Mouse (Mus musculus) T-helper 17 cell (primary cell): ENCODE data around the gene Fabp6.

Source experiments
- in situ Hi-C, 2 experiments: fragments of 300-600 bp; cut with MboI, MseI; formaldehyde crosslinking; loops; 1 replicate in 1 of 2; 2 replicates in 1 of 2; pipeline ENCODE4 v1.15.1; 2025; ENCODE audit warnings: high pct_unique_total_duplicates in 2 of 2

Gene Fabp6

DNA sequence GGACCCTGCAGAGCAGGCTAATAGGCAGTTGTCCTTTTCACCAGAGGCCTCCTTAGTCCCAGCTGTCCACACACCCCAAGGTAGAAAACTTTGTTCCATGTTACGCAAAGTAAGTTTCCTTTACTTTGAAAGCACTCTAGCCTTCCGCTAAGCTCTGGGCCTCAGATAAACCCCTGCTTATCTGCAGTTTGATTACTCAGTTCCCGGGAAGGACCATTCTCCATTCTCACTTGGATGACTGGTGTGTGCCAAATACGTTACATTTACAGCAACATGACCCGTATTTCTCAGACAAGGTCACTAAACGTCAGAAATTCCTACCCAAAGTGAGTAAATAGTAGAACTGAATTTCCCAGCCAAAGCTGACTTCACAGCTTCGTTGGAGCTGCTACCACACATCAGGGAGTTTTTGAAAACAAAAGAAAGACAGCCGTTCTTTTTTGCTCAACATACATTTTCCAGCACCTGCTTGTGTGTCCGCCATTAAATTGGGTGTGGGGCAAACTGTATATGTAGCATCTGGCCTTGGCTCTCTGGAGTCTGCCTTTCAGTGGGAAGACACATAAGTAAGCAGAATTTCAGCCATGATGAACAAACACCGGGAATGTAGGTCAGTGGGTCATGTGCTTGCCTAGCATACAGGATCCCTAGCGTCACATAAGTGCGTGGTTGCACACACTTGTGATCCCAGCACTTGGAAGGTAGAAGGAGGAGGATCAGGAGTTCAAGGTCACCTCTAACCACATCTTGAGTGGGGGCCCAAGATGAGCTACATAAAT is 52.5 kb downstream of the Fabp6 start:
- in situ Hi-C loops, result no loop called here

DNA sequence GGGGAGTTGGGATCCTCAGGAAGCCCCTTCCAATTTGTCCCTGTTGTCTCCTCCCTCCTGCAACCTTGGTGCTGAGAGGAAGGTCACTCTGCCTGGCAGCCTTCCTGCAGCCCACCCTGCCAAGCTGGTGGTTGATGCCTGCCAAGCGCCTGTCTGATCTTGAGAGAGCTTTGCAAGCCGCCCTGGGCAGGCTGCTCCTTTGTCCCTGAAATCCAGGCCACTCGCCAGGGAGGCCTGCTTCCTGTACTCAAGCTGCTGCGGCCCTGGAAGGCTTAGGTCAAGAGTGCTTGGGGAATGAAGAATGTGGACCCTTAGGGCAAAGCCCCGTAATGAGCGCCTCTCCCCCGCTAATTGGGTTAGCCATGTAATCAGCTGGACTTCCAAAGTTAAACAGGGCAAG is 53.2 kb downstream of the Fabp6 start:
- in situ Hi-C loops, result no loop called here

DNA sequence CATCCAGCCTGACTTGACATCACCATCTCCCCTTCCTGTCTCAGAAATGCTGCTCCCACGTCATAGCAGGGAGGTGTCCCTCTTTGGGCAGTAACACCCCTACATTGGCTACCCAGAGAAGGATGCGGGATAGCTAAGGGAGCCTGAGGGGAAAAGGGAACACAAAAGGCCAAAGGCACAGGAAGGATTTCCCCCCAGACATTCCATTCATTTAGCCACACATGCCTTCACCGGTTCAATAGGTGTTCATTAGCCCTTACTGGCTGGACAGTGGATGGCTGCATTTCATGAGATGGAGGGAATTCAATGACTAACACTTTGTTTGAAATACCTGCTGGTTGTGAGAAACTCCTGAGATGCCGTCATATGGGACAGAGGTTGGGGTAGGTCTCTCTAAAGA is 54.7 kb downstream of the Fabp6 start:
- in situ Hi-C loops, result no loop called here
